Mouse (Mus musculus) heart, embryonic 13.5 days (tissue): ENCODE data around the gene Nfatc3. TPM values are rescaled to one million over a fixed set of nuclear protein-coding genes. Genes with fewer than 3 reads are reported as not detected.
"Not testable (repeated sequence)": the region's sequence is repeated elsewhere in the genome, so short reads cannot be mapped to it uniquely, and the experiment has no call there.

ENCODE experiments used
- ATAC-seq: fragments of 200-750 bp; cut with Nextera tagmentation; 2 replicates; pipeline ENCODE4 v1.8.0; 2017; ENCODE audit warnings: moderate TSS enrichment; ENCODE audit not compliant: insufficient number of reproducible peaks, low FRiP score, low TSS enrichment; ENCODE audit errors: extremely low read depth
- H3K27ac ChIP-seq: fragments of 300-500 bp; sonication (generic); replicated peaks from 2 replicates; pipeline ENCODE4 v1.5.1; 2015; ENCODE audit warnings: moderate library complexity, mild to moderate bottlenecking, inconsistent platforms
- H3K27me3 ChIP-seq: fragments of 300-500 bp; sonication (generic); replicated peaks from 2 replicates; pipeline ENCODE4 v1.6.1; 2015; ENCODE audit warnings: mild to moderate bottlenecking, inconsistent platforms
- H3K36me3 ChIP-seq: fragments of 300-500 bp; sonication (generic); 2 replicates; pipeline ENCODE4 v1.6.1; 2015; ENCODE audit warnings: mild to moderate bottlenecking, inconsistent platforms
- H3K4me1 ChIP-seq: fragments of 300-500 bp; sonication (generic); 2 replicates; pipeline ENCODE4 v1.6.1; 2015; ENCODE audit warnings: inconsistent platforms
- H3K4me2 ChIP-seq: fragments of 300-500 bp; sonication (generic); 2 replicates; pipeline ENCODE4 v1.6.1; 2015; ENCODE audit warnings: inconsistent platforms, mild to moderate bottlenecking, moderate library complexity
- H3K4me3 ChIP-seq: fragments of 300-500 bp; sonication (generic); 2 replicates; pipeline ENCODE4 v1.5.1; 2015; ENCODE audit warnings: moderate library complexity, mild to moderate bottlenecking, inconsistent platforms
- H3K9ac ChIP-seq: fragments of 300-500 bp; sonication (generic); 2 replicates; pipeline ENCODE4 v1.6.1; 2015; ENCODE audit warnings: inconsistent platforms, mild to moderate bottlenecking, moderate library complexity
- H3K9me3 ChIP-seq: fragments of 300-500 bp; sonication (generic); 2 replicates; pipeline ENCODE4 v1.6.1; 2016; ENCODE audit warnings: inconsistent platforms
- WGBS: fragments of 180-500 bp; shearing (Covaris S2); methylation state at CpG from one replicate; pipeline ENCODE4 v1.1.7; 2015; ENCODE audit warnings: mixed read lengths; 5-methylcytosine and 5-hydroxymethylcytosine counted together
- polyA plus RNA-seq: library from polyadenylated mRNA; unstranded; fragments of >200 nt; fragmentation: Nextera tagmentation; extraction: Ambion mirVana; gene quantifications from 2 replicates; pipeline ENCODE4 v1.2.1, GENCODE M21; 2015

Gene Nfatc3
- 3.4 and 4.5 TPM in 2 replicates for polyA plus RNA-seq

DNA sequence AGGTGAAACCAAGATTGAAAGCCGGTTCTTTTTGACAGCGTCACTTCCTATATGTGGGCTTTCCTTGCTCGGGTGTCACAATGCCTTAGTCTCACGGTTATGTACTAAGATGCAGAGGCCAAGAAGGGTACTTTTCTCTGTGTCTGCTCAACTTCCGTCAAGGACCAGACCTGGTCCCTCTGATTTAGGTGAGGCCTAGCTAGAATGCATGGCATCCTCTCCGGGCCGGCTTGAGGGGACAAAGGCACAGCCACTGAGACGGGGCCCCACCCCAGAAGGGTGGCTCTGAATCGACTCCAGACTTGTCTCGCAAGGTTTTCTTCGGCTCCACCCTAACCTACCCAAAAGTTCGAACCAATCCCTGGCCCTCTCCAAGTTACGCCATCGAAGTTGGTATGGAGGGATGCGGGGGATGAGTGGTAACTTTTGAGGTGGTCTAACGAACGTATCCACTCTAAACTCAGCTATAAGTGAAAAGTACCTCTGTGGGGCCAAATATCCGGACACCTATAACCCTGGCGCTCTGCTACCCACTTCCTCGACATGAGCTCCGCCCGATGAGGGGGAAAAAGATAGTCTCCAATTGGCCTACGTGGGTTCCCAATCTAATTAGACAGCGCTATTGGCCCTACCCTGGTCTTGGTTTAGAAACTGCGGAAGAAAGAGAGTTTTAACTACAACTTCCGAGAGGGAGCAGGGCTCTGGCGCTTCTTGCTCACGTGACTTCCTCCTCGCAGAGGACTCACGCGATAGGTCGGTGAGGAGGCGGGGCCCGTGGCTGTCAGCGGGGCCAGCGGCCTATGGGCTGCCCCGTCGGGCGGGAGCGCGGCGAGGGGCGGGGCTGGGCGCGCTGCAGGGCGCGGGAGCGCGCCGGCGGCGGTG is at the start of gene Nfatc3:
TSS of gene Nfatc3 (plus strand) at position 110 of the 882 bp plus-strand sequence.
- Histone ChIP-seq H3K4me3 (peak within 1 kb of the TSS; percentile 95), H3K9me3 (no peaks in the 10 kb centered on the region)
- WGBS = 2% methylated on average over 45 of the region's 52 CpGs

GRCm38 (mm10) chr8:106010748-106011642 is 47.6 kb upstream of the Nfatc3 start:
- ATAC-seq = peak; percentile 82
- 1% methylated on average over 74 of the region's 74 CpGs for WGBS

More for the DNA sequence above, at the start of gene Nfatc3:
- H3K4me1 ChIP-seq = peaks cover 32% of the 10 kb centered on the region
- ATAC-seq = peak; percentile 97
- peak within 1 kb of the TSS; percentile 97 for H3K27ac ChIP-seq
- peak within 1 kb of the TSS; percentile 95 for H3K9ac ChIP-seq
- H3K27me3 ChIP-seq = no peaks in the 10 kb centered on the region
- H3K4me2 ChIP-seq = peak within 1 kb of the TSS; percentile 92
- H3K36me3 ChIP-seq = peaks cover 3% of the 10 kb centered on the region; the same call in 1 of the 2 replicates

GRCm38 (mm10) chr8:106011643-106011986 is 47.0 kb upstream of the Nfatc3 start, which contains the start of gene Ddx28:
Ddx28 (minus strand) TSS chr8:106011882.
- Histone ChIP-seq H3K27ac (peak within 1 kb of the TSS; percentile 60), H3K4me3 (peak within 1 kb of the TSS; percentile 96), H3K27me3 (no peaks in the 10 kb centered on the region), H3K36me3 (peaks cover 19% of the 10 kb centered on the region), H3K4me1 (peaks cover 20% of the 10 kb centered on the region), H3K9me3 (no peaks in the 10 kb centered on the region), H3K4me2 (peak within 1 kb of the TSS; percentile 100), H3K9ac (peak within 1 kb of the TSS; percentile 94)
- ATAC-seq = no peak
- 3% methylated on average over 6 of the region's 6 CpGs for WGBS

More at GRCm38 (mm10) chr8:106010748-106011642, 47.6 kb upstream of the Nfatc3 start:
- Histone ChIP-seq H3K9ac (peak overlapping the region; percentile 94), H3K27me3 (no peaks in the 10 kb centered on the region), H3K4me2 (peak overlapping the region; percentile 100), H3K27ac (peak overlapping the region; percentile 60), H3K9me3 (no peaks in the 10 kb centered on the region), H3K4me1 (peaks cover 20% of the 10 kb centered on the region), H3K36me3 (peaks cover 14% of the 10 kb centered on the region), H3K4me3 (peak overlapping the region; percentile 96)

DNA sequence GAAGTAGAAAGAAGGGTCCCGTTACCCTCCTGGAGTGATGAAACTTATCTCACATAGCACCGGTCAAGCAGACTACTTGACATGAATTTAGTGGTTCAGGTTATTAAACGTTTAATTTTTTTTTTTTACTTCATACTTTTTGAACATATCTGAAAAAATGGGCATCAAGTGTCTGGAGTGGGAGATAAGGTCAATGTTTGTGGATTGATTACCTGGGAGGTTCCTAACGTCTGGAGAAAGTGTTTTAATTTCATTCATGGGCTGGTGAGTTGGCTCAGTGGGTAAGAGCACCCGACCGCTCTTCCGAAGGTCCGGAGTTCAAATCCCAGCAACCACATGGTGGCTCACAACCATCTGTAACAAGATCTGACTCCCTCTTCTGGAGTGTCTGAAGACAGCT is 46.4 kb upstream of the Nfatc3 start:
- H3K9me3 ChIP-seq, H3K27ac ChIP-seq, ATAC-seq, H3K27me3 ChIP-seq: not testable (repeated sequence)
- peaks cover 23% of the 10 kb centered on the region for H3K36me3 ChIP-seq
- H3K4me1 ChIP-seq = peaks cover 20% of the 10 kb centered on the region
- WGBS = 75% methylated on average over 8 of the region's 8 CpGs
- peak overlapping the region; percentile 94 for H3K9ac ChIP-seq
- H3K4me3 ChIP-seq = peak overlapping the region; percentile 96
- peak overlapping the region; percentile 100 for H3K4me2 ChIP-seq

DNA sequence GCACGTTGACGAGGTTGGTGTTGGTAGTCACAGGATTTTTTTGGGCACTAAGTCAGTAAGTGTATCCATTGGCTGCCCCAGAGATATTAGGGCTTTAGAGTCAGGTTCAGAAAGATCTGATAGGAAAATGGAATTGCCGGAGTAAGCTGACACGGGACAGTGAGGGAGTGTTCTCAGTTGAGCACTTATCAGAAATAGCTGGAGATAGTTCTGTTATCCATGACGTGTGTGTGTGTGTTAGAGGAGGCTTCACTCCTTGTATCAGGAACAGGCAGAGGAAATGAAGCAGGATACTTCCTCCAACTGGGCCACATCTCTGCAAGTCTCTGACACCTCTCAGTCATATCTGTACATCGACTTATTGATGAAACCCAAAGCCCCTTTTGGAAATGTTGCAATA is 42.4 kb upstream of the Nfatc3 start:
- ATAC-seq = no peak
- no peak overlapping the region for H3K27ac ChIP-seq
- WGBS = 66% methylated on average over 6 of the region's 6 CpGs
- no peaks in the 10 kb centered on the region for H3K27me3 ChIP-seq
- H3K36me3 ChIP-seq = peaks cover 31% of the 10 kb centered on the region
- H3K4me3 ChIP-seq = no peak overlapping the region
- H3K9me3 ChIP-seq = no peaks in the 10 kb centered on the region
- no peak overlapping the region for H3K9ac ChIP-seq
- no peak overlapping the region for H3K4me2 ChIP-seq
- peaks cover 7% of the 10 kb centered on the region for H3K4me1 ChIP-seq

DNA sequence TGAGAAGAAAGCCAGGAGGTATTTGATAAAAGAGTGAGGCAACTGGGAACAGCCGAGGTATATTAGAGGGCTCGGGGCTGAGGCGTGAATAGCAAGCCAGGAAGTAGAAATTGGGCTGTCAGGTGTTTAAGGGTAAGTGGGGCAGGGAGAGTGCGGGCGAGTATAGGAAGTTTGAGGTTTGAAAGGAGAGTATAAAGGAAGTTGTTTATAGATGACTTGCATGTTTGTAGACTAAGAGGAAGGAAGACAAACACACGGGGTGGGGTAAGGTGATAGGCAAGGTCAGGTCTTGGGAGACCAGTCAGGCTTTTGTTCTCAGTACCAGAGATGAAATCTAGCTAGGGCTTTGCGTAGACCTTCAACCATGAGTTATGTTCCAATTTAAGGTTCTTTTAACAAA is 41.5 kb upstream of the Nfatc3 start:
- H3K27me3 ChIP-seq = no peaks in the 10 kb centered on the region
- H3K27ac ChIP-seq = no peak overlapping the region
- 87% methylated on average over 7 of the region's 7 CpGs for WGBS
- no peak overlapping the region for H3K4me3 ChIP-seq
- no peak overlapping the region for H3K9ac ChIP-seq
- H3K9me3 ChIP-seq = no peaks in the 10 kb centered on the region
- peaks cover 34% of the 10 kb centered on the region for H3K36me3 ChIP-seq
- H3K4me2 ChIP-seq = no peak overlapping the region
- no peak for ATAC-seq
- H3K4me1 ChIP-seq = peaks cover 1% of the 10 kb centered on the region

DNA sequence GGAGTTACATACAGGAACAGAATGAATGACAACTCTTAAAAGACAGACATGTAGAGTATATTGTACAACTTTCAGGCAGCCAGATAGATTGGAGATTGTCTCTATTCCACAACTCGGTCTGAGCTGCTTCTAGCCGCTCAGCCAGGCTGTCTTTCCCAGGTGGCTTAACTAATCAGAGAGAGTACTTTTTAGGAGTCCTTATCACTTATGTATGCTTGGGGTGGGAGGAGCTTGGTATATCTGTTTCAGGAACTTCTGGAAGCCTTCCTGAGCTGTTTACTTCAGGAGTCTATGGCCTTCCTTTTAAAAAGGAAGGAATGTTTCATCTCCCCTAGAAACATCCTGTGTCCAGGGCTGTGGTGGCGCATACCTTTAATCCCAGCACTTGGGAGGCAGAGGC is 40.6 kb upstream of the Nfatc3 start:
- WGBS = 61% methylated on average over 3 of the region's 3 CpGs

GRCm38 (mm10) chr8:106022483-106022882 is 36.2 kb upstream of the Nfatc3 start:
- no peak overlapping the region for H3K9ac ChIP-seq
- no peaks in the 10 kb centered on the region for H3K27me3 ChIP-seq
- H3K36me3 ChIP-seq = peaks cover 33% of the 10 kb centered on the region
- H3K4me2 ChIP-seq = no peak overlapping the region
- no peaks in the 10 kb centered on the region for H3K4me1 ChIP-seq
- H3K4me3 ChIP-seq = no peak overlapping the region
- no peak overlapping the region for H3K27ac ChIP-seq
- H3K9me3 ChIP-seq = no peaks in the 10 kb centered on the region
- ATAC-seq = no peak; the same call in 1 of the 2 replicates

More for the DNA sequence above, 40.6 kb upstream of the Nfatc3 start:
- Histone ChIP-seq H3K9me3 (no peaks in the 10 kb centered on the region), H3K4me3 (no peak overlapping the region), H3K4me2 (no peak overlapping the region), H3K27me3 (no peaks in the 10 kb centered on the region), H3K9ac (no peak overlapping the region), H3K4me1 (no peaks in the 10 kb centered on the region), H3K27ac (no peak overlapping the region), H3K36me3 (peaks cover 34% of the 10 kb centered on the region)
- no peak for ATAC-seq

GRCm38 (mm10) chr8:106038721-106039120 is 19.9 kb upstream of the Nfatc3 start:
- Histone ChIP-seq H3K9ac (no peak overlapping the region), H3K9me3 (no peaks in the 10 kb centered on the region), H3K4me2 (no peak overlapping the region), H3K4me3 (no peak overlapping the region), H3K4me1 (no peaks in the 10 kb centered on the region), H3K36me3 (peaks cover 24% of the 10 kb centered on the region), H3K27me3 (no peaks in the 10 kb centered on the region), H3K27ac (no peak overlapping the region)
- WGBS = 80% methylated on average over 10 of the region's 10 CpGs
- ATAC-seq = no peak

- Histone ChIP-seq H3K4me2 (no peak overlapping the region), H3K27me3 (no peaks in the 10 kb centered on the region), H3K36me3 (peaks cover 25% of the 10 kb centered on the region), H3K9ac (no peak overlapping the region), H3K9me3 (no peaks in the 10 kb centered on the region), H3K27ac (no peak overlapping the region), H3K4me1 (no peaks in the 10 kb centered on the region), H3K4me3 (no peak overlapping the region)
- WGBS = 81% methylated on average over 4 of the region's 4 CpGs
- ATAC-seq = no peak
Observed at GRCm38 (mm10) chr8:106039605-106040004, 19.0 kb upstream of the Nfatc3 start.

DNA sequence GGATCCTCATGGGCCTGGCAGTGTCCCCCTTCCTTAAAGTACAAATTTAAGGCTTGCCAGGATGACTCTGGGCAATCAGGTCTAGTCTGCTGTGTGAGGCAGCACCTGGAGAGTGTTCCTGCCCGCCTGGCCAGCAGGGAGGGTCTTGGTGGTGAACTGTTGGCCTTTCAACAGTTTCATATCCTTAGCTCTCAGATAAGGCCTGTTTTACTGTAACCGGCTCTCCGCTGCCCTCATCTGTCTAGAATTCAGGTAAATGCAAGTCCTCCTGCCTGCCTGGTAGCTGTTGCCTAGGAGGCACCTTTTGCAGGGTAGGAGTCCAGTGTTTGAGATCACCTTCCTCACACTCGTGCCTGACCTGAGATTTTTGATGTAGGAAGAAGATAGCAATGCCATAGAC is 18.4 kb upstream of the Nfatc3 start:
- no peak for ATAC-seq
- peaks cover 31% of the 10 kb centered on the region for H3K36me3 ChIP-seq
- no peaks in the 10 kb centered on the region for H3K9me3 ChIP-seq
- 33% methylated on average over 4 of the region's 4 CpGs for WGBS
- H3K27me3 ChIP-seq = no peaks in the 10 kb centered on the region
- H3K9ac ChIP-seq = no peak overlapping the region
- no peak overlapping the region for H3K27ac ChIP-seq
- H3K4me3 ChIP-seq = no peak overlapping the region
- H3K4me1 ChIP-seq = no peaks in the 10 kb centered on the region
- no peak overlapping the region for H3K4me2 ChIP-seq
